Mouse (Mus musculus) midbrain, embryonic 13.5 days (tissue): ENCODE measurements around the gene Rapgef3. TPM values are rescaled to one million over a fixed set of nuclear protein-coding genes. Genes with fewer than 3 reads are reported as not detected.

Experiments
- ATAC-seq: fragments of 200-750 bp; cut with Nextera tagmentation; 2 replicates; pipeline ENCODE4 v1.8.0; 2017; ENCODE audit warnings: mild to moderate bottlenecking, moderate TSS enrichment, moderate library complexity
- H3K27ac ChIP-seq: fragments of 300-500 bp; sonication (generic); 2 replicates; pipeline ENCODE4 v1.5.1; 2015; ENCODE audit warnings: inconsistent platforms, mild to moderate bottlenecking, moderate library complexity
- H3K27me3 ChIP-seq: fragments of 300-500 bp; sonication (generic); 2 replicates; pipeline ENCODE4 v1.6.1; 2015; ENCODE audit warnings: mild to moderate bottlenecking, inconsistent platforms
- H3K36me3 ChIP-seq: fragments of 300-500 bp; sonication (generic); 2 replicates; pipeline ENCODE4 v1.6.1; 2015; ENCODE audit warnings: mild to moderate bottlenecking, inconsistent platforms
- H3K4me1 ChIP-seq: fragments of 300-500 bp; sonication (generic); replicated peaks from 2 replicates; pipeline ENCODE4 v1.6.1; 2015; ENCODE audit warnings: inconsistent platforms
- H3K4me2 ChIP-seq: fragments of 300-500 bp; sonication (generic); replicated peaks from 2 replicates; pipeline ENCODE4 v1.6.1; 2015; ENCODE audit warnings: moderate library complexity, mild to moderate bottlenecking, inconsistent platforms
- H3K4me3 ChIP-seq: fragments of 300-500 bp; sonication (generic); replicated peaks from 2 replicates; pipeline ENCODE4 v1.5.1; 2015; ENCODE audit warnings: mild to moderate bottlenecking, inconsistent platforms
- H3K9ac ChIP-seq: fragments of 300-500 bp; sonication (generic); replicated peaks from 2 replicates; pipeline ENCODE4 v1.6.1; 2015; ENCODE audit warnings: mild to moderate bottlenecking, inconsistent platforms
- H3K9me3 ChIP-seq: fragments of 300-500 bp; sonication (generic); 2 replicates; pipeline ENCODE4 v1.6.1; 2016; ENCODE audit warnings: mild to moderate bottlenecking, inconsistent platforms
- WGBS: fragments of 180-500 bp; shearing (Covaris S2); methylation state at CpG from one replicate; pipeline ENCODE4 v1.1.7; 2015; 5-methylcytosine and 5-hydroxymethylcytosine counted together
- polyA plus RNA-seq: library from polyadenylated mRNA; unstranded; fragments of >200 nt; fragmentation: Nextera tagmentation; extraction: Ambion mirVana; gene quantifications from 2 replicates; pipeline ENCODE4 v1.2.1, GENCODE M21; 2015

The Rapgef3 gene
- polyA plus RNA-seq, 1 experiment from 2014 or later, result 9.0 TPM

GRCm38 (mm10) chr15:97710906-97711305, 56.9 kb downstream of the Rapgef3 start:
- no peak overlapping the region for H3K4me3 ChIP-seq
- H3K4me1 ChIP-seq, result 0 out of 2 replicates have a peak, but pooled peaks cover 5% of the 10 kb centered on the region
- WGBS, result 70% methylated on average over 6 of the region's 6 CpGs
- no peaks in the 10 kb centered on the region for H3K36me3 ChIP-seq
- no peak overlapping the region for H3K27ac ChIP-seq
- H3K9ac ChIP-seq, result no peak overlapping the region
- 0 out of 2 replicates have a peak, but pooled peaks cover 3% of the 10 kb centered on the region for H3K27me3 ChIP-seq
- no peaks in the 10 kb centered on the region for H3K9me3 ChIP-seq
- H3K4me2 ChIP-seq, result no peak overlapping the region
- no peak for ATAC-seq

GRCm38 (mm10) chr15:97705211-97706050, 62.3 kb downstream of the Rapgef3 start, which contains the start of gene Rpap3:
Gene Rpap3 (minus strand): TSS chr15:97705825.
- Histone ChIP-seq H3K4me3 (peak within 1 kb of the TSS; percentile 92), H3K36me3 (peaks cover 24% of the 10 kb centered on the region), H3K4me2 (peak within 1 kb of the TSS; percentile 69), H3K9ac (peak within 1 kb of the TSS; percentile 97), H3K4me1 (peaks cover 18% of the 10 kb centered on the region), H3K27ac (peak within 1 kb of the TSS; percentile 70), H3K9me3 (no peaks in the 10 kb centered on the region), H3K27me3 (0 out of 2 replicates have a peak, but pooled peaks cover 3% of the 10 kb centered on the region)
- ATAC-seq, result peak; percentile 97
- WGBS, result under 1% methylated on average over 71 of the region's 71 CpGs

- H3K27me3 ChIP-seq, result no peaks in the 10 kb centered on the region
- WGBS, result 90% methylated on average over 10 of the region's 10 CpGs
- peaks cover 92% of the 10 kb centered on the region for H3K36me3 ChIP-seq
- ATAC-seq, result no peak
- no peaks in the 10 kb centered on the region for H3K4me1 ChIP-seq
- H3K9me3 ChIP-seq, result no peaks in the 10 kb centered on the region
- no peak overlapping the region for H3K9ac ChIP-seq
- no peak overlapping the region for H3K27ac ChIP-seq
- no peak overlapping the region for H3K4me2 ChIP-seq
- no peak overlapping the region for H3K4me3 ChIP-seq
Measured at GRCm38 (mm10) chr15:97696616-97697015, 71.2 kb downstream of the Rapgef3 start.

Other genes with a start within 250 kb of the Rapgef3 start
- gene Rpap3, start 62.1 kb downstream of the Rapgef3 start, polyA plus RNA-seq, result 32.8 and 37.0 TPM in 2 replicates
- gene Endou, start 36.6 kb downstream of the Rapgef3 start, polyA plus RNA-seq, result 0.17 and 0.31 TPM in 2 replicates
- gene Slc48a1, start 10.5 kb upstream of the Rapgef3 start, polyA plus RNA-seq, result 48.0 and 59.8 TPM in 2 replicates
- gene Hdac7, start 76.5 kb upstream of the Rapgef3 start, polyA plus RNA-seq, result 29.8 and 31.4 TPM in 2 replicates
- not detected in 2 replicates for gene Vdr, start 142.7 kb upstream of the Rapgef3 start, polyA plus RNA-seq
- gene Tmem106c, start 196.2 kb upstream of the Rapgef3 start, polyA plus RNA-seq, result 59.3 and 59.8 TPM in 2 replicates
- 39.1 and 57.5 TPM in 2 replicates for gene Col2a1, start 236.7 kb upstream of the Rapgef3 start, polyA plus RNA-seq